Mouse (Mus musculus) mesoderm, embryonic 11.5 days (tissue): Measurements from ENCODE around the gene Opalin.
A peak's percentile ranks its signal among the peaks of the same experiment; 100 is the strongest.

Source experiments
- DNase-seq: peaks from one replicate; pipeline ENCODE4 v3.0.0-alpha.2; 2012; ENCODE audit warnings: low read depth, low spot score

Gene Opalin

DNA sequence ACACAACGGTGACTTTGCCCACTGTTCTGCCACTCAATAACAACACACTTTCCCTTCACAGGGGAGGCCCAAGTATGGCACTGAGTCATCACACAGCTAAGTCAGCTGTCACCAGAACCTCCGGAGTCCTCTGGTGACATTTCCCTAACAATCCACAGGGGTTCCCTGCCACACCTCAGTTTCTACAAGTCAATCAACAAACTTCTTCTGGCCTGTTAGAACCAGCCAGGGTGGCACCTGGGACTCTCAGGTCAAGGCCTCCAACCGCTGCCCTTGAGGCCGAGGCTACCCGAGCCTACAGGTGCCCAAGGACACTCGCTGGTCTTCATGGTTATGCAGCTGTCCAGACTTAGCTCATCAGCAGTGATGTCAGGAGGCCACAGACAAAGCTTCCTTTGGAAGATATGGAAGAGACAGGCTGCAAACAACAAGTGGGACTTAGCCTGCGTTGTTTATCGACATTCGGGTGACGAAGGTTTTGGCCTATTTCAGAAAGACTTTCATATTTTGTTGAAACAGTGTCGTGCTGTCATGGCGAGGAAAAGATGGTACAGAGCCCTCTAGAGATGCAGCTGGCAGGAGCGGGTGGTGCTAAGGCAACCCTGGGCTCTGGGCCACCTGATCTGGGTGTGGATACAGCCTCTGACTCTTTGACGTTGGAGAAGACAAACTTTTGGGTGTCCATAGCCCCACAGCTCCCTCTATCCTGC, 3.0 kb downstream of the Opalin start:
- DNase-seq, result no peak

- DNase-seq, result peak; percentile 94
Measured at GRCm38 (mm10) chr19:41071500-41071899, 5.4 kb downstream of the Opalin start.

- no peak for DNase-seq
Measured at GRCm38 (mm10) chr19:41054702-41055101, 22.2 kb downstream of the Opalin start.

DNA sequence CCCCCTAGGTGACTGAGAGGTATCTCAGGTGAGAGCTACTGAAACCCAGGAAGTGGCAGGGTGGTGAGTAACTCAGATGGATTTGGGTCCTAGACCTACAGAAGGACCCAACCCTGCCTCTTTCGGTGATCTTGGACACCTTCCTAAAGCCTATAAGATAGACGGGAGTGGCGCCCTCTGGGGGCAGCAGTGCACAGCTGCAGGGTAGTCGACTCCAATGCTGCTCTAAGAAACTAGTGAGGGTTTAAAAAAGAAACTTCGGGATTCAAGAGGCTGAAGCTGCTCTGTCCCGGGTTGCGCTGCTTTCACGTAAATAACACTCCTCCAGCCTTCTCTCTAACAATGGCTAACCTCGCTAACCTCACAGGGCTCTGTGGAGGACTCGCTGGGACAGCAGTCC, 23.4 kb downstream of the Opalin start:
- peak; percentile 30 for DNase-seq

DNA sequence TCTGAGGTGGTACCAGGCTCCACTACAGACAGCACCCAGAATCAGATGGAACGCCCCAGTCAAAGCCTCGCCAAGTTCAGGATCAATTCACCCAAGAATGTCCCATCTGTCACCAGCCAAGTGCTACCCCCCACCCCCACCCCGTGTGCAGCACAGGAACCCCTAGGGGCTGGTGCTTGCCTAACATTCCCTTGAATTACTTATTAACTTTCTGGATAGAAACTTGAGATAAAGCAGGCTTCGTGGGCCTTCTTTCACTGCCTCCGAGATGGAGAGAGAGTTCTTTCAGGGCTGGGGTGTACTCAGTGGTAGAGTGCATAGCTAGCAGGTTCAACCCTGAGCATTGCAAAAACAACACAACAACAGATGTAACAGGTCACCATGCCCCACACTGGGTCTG, 24.7 kb downstream of the Opalin start:
- no peak for DNase-seq

GRCm38 (mm10) chr19:41051714-41052113, 25.2 kb downstream of the Opalin start:
- no peak for DNase-seq

DNA sequence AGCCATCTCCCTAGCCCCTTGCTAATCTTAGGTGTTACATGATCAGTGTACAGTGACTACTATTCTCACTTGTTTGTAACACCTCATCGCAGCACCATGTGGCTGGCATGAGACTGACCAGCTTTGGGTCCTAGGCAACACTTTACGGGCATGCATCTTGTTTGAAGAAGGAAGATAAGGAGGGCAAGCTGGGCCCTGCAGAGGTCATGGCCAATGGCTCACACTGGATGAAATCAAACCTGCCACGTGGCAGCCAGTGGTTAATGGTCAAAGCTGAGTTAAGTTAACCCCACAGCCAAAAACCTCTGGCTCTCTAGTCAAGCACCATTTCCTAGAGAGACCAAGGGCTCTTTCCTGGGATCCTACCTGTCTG, 28.7 kb downstream of the Opalin start:
- DNase-seq, result no peak

DNA sequence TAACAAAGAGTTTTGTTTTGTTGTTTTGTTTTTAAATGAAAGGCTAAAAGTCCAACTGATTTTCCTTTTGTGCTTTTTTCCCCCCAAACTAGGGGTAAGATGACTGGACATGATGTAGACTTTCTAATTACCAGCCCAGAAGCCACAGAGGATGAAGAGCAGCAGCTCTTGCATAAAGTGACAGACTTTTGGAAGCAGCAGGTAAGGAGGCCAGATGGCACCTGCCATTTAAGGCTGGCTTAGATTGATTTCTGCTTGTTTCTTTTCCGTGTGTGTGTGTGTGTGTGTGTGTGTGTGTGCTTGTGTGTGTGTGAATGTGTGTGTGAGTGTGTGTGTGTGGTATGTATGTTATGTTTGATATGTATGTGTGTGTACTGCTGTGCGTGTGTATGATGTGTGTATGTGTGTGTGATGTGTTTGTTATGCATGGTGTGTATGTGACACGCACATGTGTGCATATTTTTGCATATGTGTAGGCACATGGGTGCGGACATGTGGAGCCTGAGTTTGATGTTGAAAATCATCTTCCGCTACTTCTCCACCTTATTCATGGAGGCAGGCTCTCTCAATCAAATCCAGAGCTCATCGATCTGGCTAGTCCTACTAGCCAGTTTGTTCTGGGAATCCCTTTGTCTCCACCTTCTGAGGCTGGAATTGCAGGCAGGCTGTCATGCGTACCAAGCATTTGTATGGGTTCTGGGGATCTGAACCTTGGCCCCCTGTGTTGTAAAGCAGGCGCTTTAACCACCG, 29.3 kb downstream of the Opalin start:
- no peak for DNase-seq

DNA sequence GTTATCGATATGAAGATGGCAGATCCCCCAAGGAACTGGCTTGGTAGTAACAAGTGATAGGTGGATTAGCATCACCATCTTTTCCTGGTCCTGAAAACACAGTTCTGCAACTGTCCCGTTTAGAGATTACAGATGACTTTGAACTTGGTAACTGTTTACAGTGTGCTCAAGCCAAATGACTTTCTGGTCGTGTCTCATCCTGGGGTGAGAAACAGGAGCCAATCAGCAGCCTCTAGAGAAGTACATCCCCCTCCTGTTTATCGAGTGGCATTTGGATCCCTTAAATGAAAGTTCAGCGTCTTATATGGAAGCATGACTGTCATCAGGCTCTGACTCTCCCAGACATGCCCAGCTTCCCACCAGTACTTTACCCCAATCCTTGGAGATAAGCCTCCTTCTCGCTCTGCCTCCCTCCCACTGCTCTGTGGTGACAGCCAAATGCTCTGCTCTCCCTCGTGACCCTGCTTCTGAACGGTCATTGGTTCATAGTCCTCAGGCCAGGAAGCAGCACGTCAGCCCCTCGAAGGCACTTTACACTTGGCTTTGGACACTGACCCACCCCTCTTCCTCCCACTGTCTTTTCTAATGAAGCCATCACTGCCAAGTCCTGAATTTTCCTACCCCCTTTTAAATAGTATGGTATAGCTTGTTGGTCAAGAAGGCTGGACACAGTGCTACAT, 31.7 kb downstream of the Opalin start:
- DNase-seq, result no peak

GRCm38 (mm10) chr19:41039110-41039509, 37.8 kb downstream of the Opalin start:
- no peak for DNase-seq

DNA sequence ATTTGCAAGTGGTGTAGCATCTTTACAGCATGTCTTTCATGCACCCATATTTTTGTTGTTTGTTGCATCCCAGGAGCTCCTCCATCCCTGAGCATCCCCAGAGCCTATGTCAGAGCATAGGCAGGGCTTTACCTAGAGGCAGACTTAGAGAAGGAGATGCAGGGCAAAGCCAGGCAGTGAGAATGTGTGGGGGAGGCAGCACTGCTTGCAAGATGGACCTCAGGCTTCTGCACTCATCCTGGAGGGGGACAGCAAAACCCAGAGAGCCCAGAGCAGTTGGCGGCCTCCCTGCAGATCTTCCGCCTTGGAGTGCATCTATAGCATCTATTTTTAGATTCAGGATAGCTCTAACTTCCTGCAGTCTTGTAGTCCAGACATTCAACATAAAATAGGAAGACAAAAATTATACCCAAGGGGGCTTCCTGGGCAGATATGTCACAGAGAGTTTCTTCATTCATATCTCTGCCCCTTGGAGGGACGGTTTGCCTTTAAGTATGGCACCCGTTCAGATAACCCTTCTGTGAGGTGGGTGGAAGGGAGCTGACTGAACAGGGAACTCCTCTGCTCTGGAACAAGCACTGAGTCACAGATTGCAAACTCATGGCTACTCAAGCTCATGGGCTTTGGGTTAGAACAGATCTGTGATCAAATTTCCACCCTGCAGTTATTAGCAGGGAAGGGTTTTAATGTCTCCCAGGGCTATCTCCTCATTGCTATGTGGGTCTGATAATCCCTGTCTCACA, 40.9 kb downstream of the Opalin start:
- no peak for DNase-seq

DNA sequence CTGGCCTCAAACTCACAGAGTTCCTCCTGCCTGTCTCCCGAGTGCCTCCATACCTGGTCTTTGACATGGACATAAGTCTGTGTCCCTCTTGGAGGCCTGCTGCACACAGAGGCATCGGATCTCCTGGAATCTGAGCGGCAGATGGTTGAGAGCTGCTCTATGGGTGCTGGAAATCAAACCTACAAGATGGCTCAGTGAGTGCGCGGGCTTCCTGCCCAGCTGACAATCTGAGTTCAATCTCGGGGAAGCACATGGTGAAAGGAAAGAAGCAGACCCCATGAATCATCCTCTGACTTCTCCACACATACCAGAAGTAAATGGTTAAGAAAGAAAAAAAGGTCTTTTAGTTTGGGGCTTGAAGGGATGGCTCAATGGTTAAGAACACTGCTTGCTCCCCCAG, 45.0 kb downstream of the Opalin start:
- DNase-seq, result no peak

DNA sequence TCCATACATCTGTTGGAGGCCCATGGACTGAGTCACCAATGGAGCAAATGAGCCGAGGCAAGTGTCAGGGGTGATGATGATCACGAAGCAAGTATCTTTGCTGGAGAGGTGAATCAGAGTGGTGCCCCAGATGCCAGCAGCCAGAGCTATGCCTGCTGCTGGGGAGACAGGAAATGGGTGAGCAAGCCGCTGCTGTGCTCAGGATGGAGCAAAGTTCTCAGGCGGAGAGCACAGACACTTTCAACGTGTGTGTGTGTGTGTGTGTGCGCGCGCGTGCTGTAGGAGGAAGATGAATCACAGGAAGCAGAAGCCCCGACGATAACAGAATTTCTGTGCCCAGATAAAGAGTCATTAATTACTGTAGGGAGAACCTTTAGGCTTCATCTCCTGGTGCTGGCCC, 45.9 kb downstream of the Opalin start:
- no peak for DNase-seq

DNA sequence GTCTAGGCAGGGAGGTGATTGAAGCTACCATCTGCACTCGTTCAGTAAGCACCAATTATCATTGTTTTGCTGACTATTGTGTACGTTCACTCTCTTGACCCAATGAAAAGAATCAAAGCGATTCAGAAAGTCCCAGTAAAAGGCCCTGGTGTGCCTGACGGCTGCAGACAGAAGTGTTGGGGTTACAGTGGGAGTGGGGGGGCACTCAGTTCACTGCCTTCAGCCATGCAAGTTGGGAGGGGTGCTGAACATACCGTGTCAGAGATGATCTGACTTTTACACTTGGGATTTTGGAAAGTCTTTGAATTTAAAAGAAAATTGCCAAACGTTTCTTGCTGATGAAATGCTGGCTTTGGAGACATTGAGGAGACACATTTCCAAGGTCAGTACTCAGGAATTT, 46.8 kb downstream of the Opalin start:
- DNase-seq, result no peak

- no peak for DNase-seq
Measured at GRCm38 (mm10) chr19:41029219-41029618, 47.7 kb downstream of the Opalin start, which contains the start of gene Dntt. TSS of gene Dntt (plus strand) at chr19:41029275.

DNA sequence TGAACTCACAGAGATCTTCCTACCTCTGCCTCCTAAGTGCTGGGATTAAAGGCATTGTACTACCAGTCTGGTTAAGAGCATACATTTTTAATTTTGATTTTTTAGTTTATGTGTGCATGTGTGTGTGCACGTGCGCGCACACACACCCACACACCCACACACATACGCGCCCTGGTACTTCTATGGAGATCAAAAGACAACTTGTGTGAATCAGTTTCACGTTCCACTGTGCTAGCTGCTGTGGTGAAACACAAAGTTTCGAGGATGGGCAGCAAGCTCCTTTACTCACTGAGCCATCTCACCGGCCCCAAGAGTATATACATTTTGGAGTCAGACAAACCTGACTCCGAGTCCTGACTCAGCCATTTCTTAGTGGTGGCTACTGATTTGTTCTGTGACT, 49.3 kb downstream of the Opalin start:
- DNase-seq, result no peak

DNA sequence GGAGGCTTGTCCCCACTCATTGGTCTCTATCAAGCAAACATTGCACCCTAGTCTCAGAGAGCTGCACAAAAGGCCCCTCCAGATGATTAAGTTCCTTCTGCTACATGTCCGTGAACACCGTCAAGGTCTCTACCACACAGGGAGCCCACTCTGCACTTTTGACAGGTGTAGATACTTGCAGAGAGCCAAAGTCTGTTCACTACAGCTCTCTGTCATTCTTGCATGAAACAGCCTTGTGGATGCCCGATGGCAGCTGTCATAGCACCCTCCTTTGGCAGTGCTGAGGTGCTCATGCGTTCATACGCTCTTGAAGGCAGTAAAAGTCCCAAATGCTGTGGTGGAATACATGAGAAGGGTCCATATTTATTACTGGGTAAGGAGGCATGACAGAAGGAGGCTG, 49.9 kb downstream of the Opalin start:
- DNase-seq, result no peak

DNA sequence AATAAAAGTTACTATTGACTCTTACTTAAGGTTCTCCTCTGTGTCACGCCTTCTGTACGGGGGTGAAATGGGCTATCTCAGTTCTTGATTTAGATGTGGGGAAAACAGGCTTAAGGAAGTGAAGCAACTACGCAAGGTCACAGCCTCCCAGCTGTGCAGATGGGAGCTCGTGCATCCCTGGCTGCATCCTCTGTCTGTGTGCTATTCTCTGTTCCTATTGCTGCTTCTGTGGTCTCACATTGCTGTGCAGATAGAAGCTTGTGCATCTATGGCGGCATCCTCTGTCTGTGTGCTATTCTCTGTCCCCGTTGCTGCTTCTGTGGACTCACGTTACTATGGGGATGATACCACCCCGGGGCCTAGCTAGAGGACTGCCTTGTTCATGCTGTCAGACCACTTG, 50.4 kb downstream of the Opalin start:
- DNase-seq, result no peak

DNA sequence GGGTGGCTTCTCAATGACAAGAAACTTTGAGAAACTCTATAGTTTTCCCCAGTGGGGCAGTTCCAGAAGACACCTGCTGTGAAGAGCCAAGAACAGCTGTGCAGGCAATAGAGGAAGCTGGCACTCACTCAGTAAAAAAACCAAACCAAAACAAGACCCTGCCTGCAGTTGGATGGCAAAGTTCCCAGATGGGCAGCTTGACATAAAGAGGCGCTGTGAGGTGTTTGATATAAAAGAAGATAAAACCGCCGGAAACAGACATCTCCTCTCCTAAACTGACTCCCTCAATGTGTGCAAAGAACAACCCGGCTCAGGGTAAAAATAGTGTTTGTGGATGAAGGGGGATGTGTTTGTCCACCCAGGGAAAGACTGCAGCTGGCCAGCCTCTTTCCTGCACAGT, 54.7 kb downstream of the Opalin start:
- DNase-seq, result no peak

- DNase-seq, result no peak
Measured at GRCm38 (mm10) chr19:41020537-41020936, 56.4 kb downstream of the Opalin start.

- no peak for DNase-seq
Measured at GRCm38 (mm10) chr19:41019164-41019675, 57.7 kb downstream of the Opalin start.
